Mouse (Mus musculus) 416B (cell line): Measurements from ENCODE around the gene Cntn4.
"Not testable (repeated sequence)": the region's sequence is repeated elsewhere in the genome, so short reads cannot be mapped to it uniquely, and the experiment has no call there.

Experiments used
- DNase-seq: peaks from one replicate; pipeline ENCODE4 v3.0.0; 2011; ENCODE audit warnings: low read depth

The Cntn4 gene

GRCm38 (mm10) chr6:106329636-106330035 is 652.2 kb downstream of the Cntn4 start:
- peak; percentile 8 for DNase-seq

GRCm38 (mm10) chr6:106332466-106332865 is 655.0 kb downstream of the Cntn4 start:
- no peak for DNase-seq

GRCm38 (mm10) chr6:106332933-106333332 is 655.5 kb downstream of the Cntn4 start:
- DNase-seq, result no peak

- DNase-seq, result no peak
Measured at GRCm38 (mm10) chr6:106335066-106335465, 657.6 kb downstream of the Cntn4 start.

- DNase-seq, result no peak
Measured at GRCm38 (mm10) chr6:106336805-106337204, 659.3 kb downstream of the Cntn4 start.

- DNase-seq, result no peak
Measured at GRCm38 (mm10) chr6:106337829-106338228, 660.4 kb downstream of the Cntn4 start.

GRCm38 (mm10) chr6:106341114-106341513 is 663.7 kb downstream of the Cntn4 start:
- DNase-seq, result no peak

- no peak for DNase-seq
Measured at GRCm38 (mm10) chr6:106350072-106350471, 672.6 kb downstream of the Cntn4 start.

- no peak for DNase-seq
Measured at GRCm38 (mm10) chr6:106351389-106351788, 673.9 kb downstream of the Cntn4 start.

- not testable (repeated sequence) for DNase-seq
Measured at GRCm38 (mm10) chr6:106358801-106359200, 681.3 kb downstream of the Cntn4 start.

- no peak for DNase-seq
Measured at GRCm38 (mm10) chr6:106381288-106382025, 704.0 kb downstream of the Cntn4 start.

GRCm38 (mm10) chr6:106387833-106388406 is 710.5 kb downstream of the Cntn4 start:
- DNase-seq, result no peak

GRCm38 (mm10) chr6:106408014-106408413 is 730.6 kb downstream of the Cntn4 start:
- no peak for DNase-seq

GRCm38 (mm10) chr6:106408634-106409033 is 731.2 kb downstream of the Cntn4 start:
- no peak for DNase-seq

- DNase-seq, result no peak
Measured at GRCm38 (mm10) chr6:106422947-106423346, 745.5 kb downstream of the Cntn4 start.

- DNase-seq, result no peak
Measured at GRCm38 (mm10) chr6:106423471-106423870, 746.0 kb downstream of the Cntn4 start.

GRCm38 (mm10) chr6:106426615-106427014 is 749.2 kb downstream of the Cntn4 start:
- DNase-seq, result no peak

GRCm38 (mm10) chr6:106431466-106431865 is 754.0 kb downstream of the Cntn4 start:
- DNase-seq, result no peak

GRCm38 (mm10) chr6:106440786-106441185 is 763.3 kb downstream of the Cntn4 start:
- DNase-seq, result peak; percentile 45

GRCm38 (mm10) chr6:106441246-106441645 is 763.8 kb downstream of the Cntn4 start:
- DNase-seq, result no peak

GRCm38 (mm10) chr6:106454131-106454838 is 776.8 kb downstream of the Cntn4 start:
- DNase-seq, result no peak

GRCm38 (mm10) chr6:106455616-106456015 is 778.2 kb downstream of the Cntn4 start:
- DNase-seq, result no peak

GRCm38 (mm10) chr6:106458166-106458565 is 780.7 kb downstream of the Cntn4 start:
- no peak for DNase-seq
